Mouse (Mus musculus): ENCODE results near the gene Zfp57.

DNA sequence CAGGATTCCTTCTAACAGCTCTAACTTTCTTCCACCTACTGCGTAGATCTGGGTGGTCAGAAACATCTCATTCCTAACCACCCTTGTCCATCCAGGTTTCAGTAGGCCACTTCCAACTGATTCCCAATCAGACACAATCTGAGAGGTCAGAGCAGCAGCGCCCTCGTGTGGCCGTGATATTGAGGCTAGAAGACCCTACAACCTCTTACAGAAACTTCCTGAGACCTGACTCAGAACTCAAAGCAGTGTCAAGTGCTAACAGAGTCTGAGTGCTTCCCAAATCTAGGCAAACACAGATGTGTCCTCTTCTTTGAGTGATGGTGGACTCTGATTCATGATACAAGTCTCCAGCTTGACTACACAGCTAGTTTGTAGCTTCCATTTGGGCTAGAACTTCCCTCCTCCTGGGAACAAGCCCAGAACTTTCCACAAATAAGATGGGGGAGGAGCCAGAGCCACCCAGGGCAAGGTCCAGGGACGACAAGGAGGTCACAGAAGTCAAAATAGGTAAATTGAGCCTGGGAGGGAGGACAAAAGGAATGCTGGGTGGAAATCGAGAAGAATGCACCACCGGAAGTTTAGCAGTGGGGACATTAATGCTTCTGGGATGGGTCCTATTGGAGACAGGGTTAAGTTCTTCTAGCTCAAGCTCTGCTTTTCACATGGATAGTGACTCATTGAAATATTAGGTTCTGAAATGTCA, 3.8 kb upstream of the Zfp57 start:
- TF ChIP-seq CTCF (IDR thresholded peaks at IDR 0.05 in 2 of 3, conservative IDR thresholded peaks at IDR 0.05 in 1 of 3; ENCODE audit: control insufficient read depth in 1 of 3, insufficient read depth in 1 of 3, low read depth in 2 of 3, low read length in 3 of 3, poor library complexity in 1 of 3, severe bottlenecking in 1 of 3) (peak; percentile 79 to 84 (median 80)), EP300 (IDR thresholded peaks at IDR 0.05; ENCODE audit: low read depth in 1 of 2, low read length in 2 of 2) (no peak), KAT2A (conservative IDR thresholded peaks at IDR 0.05; ENCODE audit: low read depth, low read length) (no peak), POLR2A (IDR thresholded peaks at IDR 0.05; ENCODE audit: control insufficient read depth in 1 of 2, insufficient read depth in 1 of 2, low read depth in 1 of 2, low read length in 2 of 2, poor library complexity in 1 of 2) (no peak), TCF12 (IDR thresholded peaks at IDR 0.05; ENCODE audit: low read depth, low read length) (no peak), CHD2 (IDR thresholded peaks at IDR 0.05; ENCODE audit: low read length) (no peak), ETS1 (IDR thresholded peaks at IDR 0.05; ENCODE audit: low read depth, low read length) (no peak)

Data from MEL (cell line).